Mouse (Mus musculus) midbrain, embryonic 12.5 days (tissue): ENCODE data around the gene Sfxn2. TPM values are rescaled to one million over a fixed set of nuclear protein-coding genes. Genes with fewer than 3 reads are reported as not detected.
A peak's percentile ranks its signal among the peaks of the same experiment; 100 is the strongest.

Experiments used
- ATAC-seq: fragments of 200-750 bp; cut with Nextera tagmentation; 2 replicates; pipeline ENCODE4 v1.8.0; 2017; ENCODE audit warnings: low read depth, moderate TSS enrichment, moderate library complexity; ENCODE audit not compliant: low FRiP score
- H3K27ac ChIP-seq: fragments of 300-500 bp; sonication (generic); replicated peaks from 2 replicates; pipeline ENCODE4 v1.5.1; 2016; ENCODE audit warnings: mild to moderate bottlenecking
- H3K27me3 ChIP-seq: fragments of 300-500 bp; sonication (generic); 2 replicates; pipeline ENCODE4 v1.6.1; 2016; ENCODE audit warnings: mild to moderate bottlenecking
- H3K36me3 ChIP-seq: fragments of 300-500 bp; sonication (generic); 2 replicates; pipeline ENCODE4 v1.6.1; 2016
- H3K4me1 ChIP-seq: fragments of 300-500 bp; sonication (generic); 2 replicates; pipeline ENCODE4 v1.6.1; 2016
- H3K4me2 ChIP-seq: fragments of 300-500 bp; sonication (generic); replicated peaks from 2 replicates; pipeline ENCODE4 v1.6.1; 2016; ENCODE audit warnings: mild to moderate bottlenecking, moderate library complexity
- H3K4me3 ChIP-seq: fragments of 300-500 bp; sonication (generic); 2 replicates; pipeline ENCODE4 v1.5.1; 2016; ENCODE audit warnings: mild to moderate bottlenecking
- H3K9ac ChIP-seq: fragments of 300-500 bp; sonication (generic); replicated peaks from 2 replicates; pipeline ENCODE4 v1.6.1; 2016; ENCODE audit warnings: mild to moderate bottlenecking, moderate library complexity
- H3K9me3 ChIP-seq: fragments of 300-500 bp; sonication (generic); 2 replicates; pipeline ENCODE4 v1.6.1; 2016; ENCODE audit warnings: mild to moderate bottlenecking
- WGBS: fragments of 180-500 bp; shearing (Covaris S2); methylation state at CpG from one replicate; pipeline ENCODE4 v1.1.7; 2016; 5-methylcytosine and 5-hydroxymethylcytosine counted together
- polyA plus RNA-seq: library from polyadenylated mRNA; unstranded; fragments of >200 nt; fragmentation: Nextera tagmentation; extraction: Ambion mirVana; gene quantifications from 2 replicates; pipeline ENCODE4 v1.2.1, GENCODE M21; 2016

Gene Sfxn2
- polyA plus RNA-seq, 1 experiment from 2014 or later: 14.2 TPM

GRCm38 (mm10) chr19:46643236-46643635 lies 70.1 kb downstream of the Sfxn2 start:
- H3K9me3 ChIP-seq: no peaks in the 10 kb centered on the region
- no peak overlapping the region for H3K4me2 ChIP-seq
- peaks cover 38% of the 10 kb centered on the region for H3K4me1 ChIP-seq
- peaks cover 8% of the 10 kb centered on the region; the same call in 1 of the 2 replicates for H3K36me3 ChIP-seq
- no peak overlapping the region for H3K27ac ChIP-seq
- H3K4me3 ChIP-seq: no peak overlapping the region
- ATAC-seq: no peak
- no peaks in the 10 kb centered on the region for H3K27me3 ChIP-seq
- 87% methylated on average over 5 of the region's 5 CpGs for WGBS
- H3K9ac ChIP-seq: no peak overlapping the region

GRCm38 (mm10) chr19:46644343-46644792 lies 71.2 kb downstream of the Sfxn2 start:
- Histone ChIP-seq H3K36me3 (peaks cover 4% of the 10 kb centered on the region; the same call in 1 of the 2 replicates), H3K4me1 (peaks cover 38% of the 10 kb centered on the region), H3K9me3 (no peaks in the 10 kb centered on the region), H3K4me3 (no peak overlapping the region), H3K27ac (peak overlapping the region; percentile 25), H3K9ac (no peak overlapping the region; the same call in 1 of the 2 replicates), H3K4me2 (no peak overlapping the region), H3K27me3 (no peaks in the 10 kb centered on the region)
- WGBS: 69% methylated on average over 10 of the region's 10 CpGs
- no peak for ATAC-seq

- no peak overlapping the region; the same call in 1 of the 2 replicates for H3K9ac ChIP-seq
- no peak for ATAC-seq
Observed at GRCm38 (mm10) chr19:46644793-46645602, 71.8 kb downstream of the Sfxn2 start.

GRCm38 (mm10) chr19:46646041-46646481 lies 72.9 kb downstream of the Sfxn2 start:
- Histone ChIP-seq H3K9me3 (no peaks in the 10 kb centered on the region), H3K4me2 (no peak overlapping the region), H3K27me3 (no peaks in the 10 kb centered on the region), H3K36me3 (no peaks in the 10 kb centered on the region; the same call in 1 of the 2 replicates), H3K27ac (no peak overlapping the region), H3K4me3 (no peak overlapping the region), H3K4me1 (peaks cover 35% of the 10 kb centered on the region), H3K9ac (no peak overlapping the region)
- ATAC-seq: no peak
- 87% methylated on average over 12 of the region's 12 CpGs for WGBS

More at GRCm38 (mm10) chr19:46644793-46645602, 71.8 kb downstream of the Sfxn2 start:
- H3K4me2 ChIP-seq: no peak overlapping the region
- no peaks in the 10 kb centered on the region for H3K9me3 ChIP-seq
- H3K27me3 ChIP-seq: no peaks in the 10 kb centered on the region
- WGBS: 34% methylated on average over 12 of the region's 12 CpGs
- peak overlapping the region; percentile 25 for H3K27ac ChIP-seq
- H3K4me1 ChIP-seq: peaks cover 38% of the 10 kb centered on the region
- H3K4me3 ChIP-seq: no peak overlapping the region
- peaks cover 4% of the 10 kb centered on the region; the same call in 1 of the 2 replicates for H3K36me3 ChIP-seq

- H3K36me3 ChIP-seq: peaks cover 2% of the 10 kb centered on the region
- no peak overlapping the region for H3K27ac ChIP-seq
- ATAC-seq: no peak
- H3K27me3 ChIP-seq: no peaks in the 10 kb centered on the region
- 74% methylated on average over 3 of the region's 3 CpGs for WGBS
- H3K4me3 ChIP-seq: no peak overlapping the region
- no peak overlapping the region for H3K9ac ChIP-seq
- H3K9me3 ChIP-seq: no peaks in the 10 kb centered on the region
- H3K4me1 ChIP-seq: peaks cover 23% of the 10 kb centered on the region
- H3K4me2 ChIP-seq: no peak overlapping the region
Observed at GRCm38 (mm10) chr19:46647254-46647653, 74.1 kb downstream of the Sfxn2 start.

Other genes with a start within 250 kb of the Sfxn2 start
- gene Psd, start 246.2 kb upstream of the Sfxn2 start, polyA plus RNA-seq: 31.4 and 31.9 TPM in 2 replicates
- gene Fbxl15, start 245.2 kb upstream of the Sfxn2 start, polyA plus RNA-seq: 27.6 and 32.6 TPM in 2 replicates
- gene Cuedc2, start 234.7 kb upstream of the Sfxn2 start, polyA plus RNA-seq: 228 and 237 TPM in 2 replicates
- 6.5 and 7.1 TPM in 2 replicates for gene Mfsd13a, start 232.2 kb upstream of the Sfxn2 start, polyA plus RNA-seq
- gene 2310034G01Rik, start 223.1 kb upstream of the Sfxn2 start, polyA plus RNA-seq: 1.4 TPM in 2 replicates
- gene Actr1a, start 177.6 kb upstream of the Sfxn2 start, polyA plus RNA-seq: 242 and 258 TPM in 2 replicates
- gene Sufu, start 176.5 kb upstream of the Sfxn2 start, polyA plus RNA-seq: 42.4 and 43.7 TPM in 2 replicates
- gene Trim8, start 71.7 kb upstream of the Sfxn2 start, polyA plus RNA-seq: 38.5 and 53.9 TPM in 2 replicates
- gene Arl3, start 167 bp upstream of the Sfxn2 start, polyA plus RNA-seq: 201 and 208 TPM in 2 replicates
- 47.6 and 51.5 TPM in 2 replicates for gene Wbp1l, start 25.7 kb downstream of the Sfxn2 start, polyA plus RNA-seq
- gene Cyp17a1, start 99.8 kb downstream of the Sfxn2 start, polyA plus RNA-seq: not detected in 2 replicates
- 17.2 and 17.3 TPM in 2 replicates for gene Borcs7, start 116.5 kb downstream of the Sfxn2 start, polyA plus RNA-seq
- gene As3mt, start 134.1 kb downstream of the Sfxn2 start, polyA plus RNA-seq: 27.0 and 29.9 TPM in 2 replicates
- gene Cnnm2, start 188.2 kb downstream of the Sfxn2 start, polyA plus RNA-seq: 7.2 and 9.2 TPM in 2 replicates